Mouse (Mus musculus): ENCODE measurements at regions not wholly inside any gene's neighbourhood (a gene's known extent, or its start where the extent isn't known, plus 50 kb on each side); places are given as distances from the start of the nearest gene placed in this dataset.

DNA sequence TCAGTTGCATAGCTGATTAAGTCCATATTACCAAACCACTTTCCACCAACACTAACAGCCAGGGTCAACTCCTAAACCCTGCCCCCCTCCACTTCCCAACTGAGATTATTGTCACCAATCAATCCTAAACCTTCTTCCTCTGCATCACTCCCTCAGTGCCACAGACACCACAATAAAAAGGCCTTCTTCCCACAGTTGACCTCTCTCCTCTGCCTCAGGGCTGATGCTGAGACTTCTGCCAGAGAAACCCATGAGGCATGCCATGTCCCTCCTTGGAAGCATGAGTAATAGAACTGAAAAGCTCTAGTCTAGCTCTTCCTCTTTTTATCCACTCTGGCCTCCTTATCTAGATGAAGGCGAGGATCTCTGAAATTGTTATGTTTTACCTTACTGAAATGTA is 300.0 kb upstream of the Clec14a start:
- no peaks in the 10 kb centered on the region for H3K27me3 ChIP-seq (replicated peaks)
- H3K9ac ChIP-seq = no peak overlapping the region
- no peak overlapping the region for H3K4me2 ChIP-seq
- 66% methylated on average over 1 of the region's 1 CpGs for WGBS
- H3K4me3 ChIP-seq = no peak overlapping the region
- no peaks in the 10 kb centered on the region for H3K36me3 ChIP-seq
- H3K4me1 ChIP-seq (replicated peaks) = no peaks in the 10 kb centered on the region
- H3K9me3 ChIP-seq (replicated peaks) = no peaks in the 10 kb centered on the region
- no peak for ATAC-seq (ENCODE audit: insufficient number of reproducible peaks, low FRiP score)
- no peak overlapping the region for H3K27ac ChIP-seq (ENCODE audit: poor library complexity, severe bottlenecking)

DNA sequence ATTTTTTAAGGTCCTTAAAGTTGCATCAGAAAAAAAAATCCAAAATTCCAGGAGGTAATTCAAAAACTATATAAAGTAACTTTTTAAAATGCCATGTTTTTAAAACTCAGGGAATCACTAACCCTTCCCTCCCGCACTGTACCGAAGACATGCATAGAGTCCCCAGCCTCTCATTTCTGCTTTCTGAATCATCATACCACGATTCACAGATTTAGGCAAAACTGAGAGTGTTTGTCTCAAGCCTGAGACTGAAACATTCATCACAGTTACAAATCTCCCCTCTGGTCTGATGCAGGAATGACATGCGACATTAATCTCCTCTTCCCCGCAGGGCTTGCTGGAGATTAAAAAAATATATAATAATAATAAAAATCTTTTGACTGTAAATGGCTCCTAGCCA is 291.8 kb upstream of the Clec14a start:
- Histone ChIP-seq H3K4me1 (replicated peaks) (no peaks in the 10 kb centered on the region), H3K9me3 (replicated peaks) (no peaks in the 10 kb centered on the region), H3K27ac (ENCODE audit: poor library complexity, severe bottlenecking) (no peak overlapping the region), H3K9ac (no peak overlapping the region), H3K36me3 (no peaks in the 10 kb centered on the region), H3K4me2 (no peak overlapping the region), H3K27me3 (replicated peaks) (no peaks in the 10 kb centered on the region), H3K4me3 (no peak overlapping the region)
- WGBS = 77% methylated on average over 5 of the region's 5 CpGs
- ATAC-seq (ENCODE audit: insufficient number of reproducible peaks, low FRiP score) = no peak

DNA sequence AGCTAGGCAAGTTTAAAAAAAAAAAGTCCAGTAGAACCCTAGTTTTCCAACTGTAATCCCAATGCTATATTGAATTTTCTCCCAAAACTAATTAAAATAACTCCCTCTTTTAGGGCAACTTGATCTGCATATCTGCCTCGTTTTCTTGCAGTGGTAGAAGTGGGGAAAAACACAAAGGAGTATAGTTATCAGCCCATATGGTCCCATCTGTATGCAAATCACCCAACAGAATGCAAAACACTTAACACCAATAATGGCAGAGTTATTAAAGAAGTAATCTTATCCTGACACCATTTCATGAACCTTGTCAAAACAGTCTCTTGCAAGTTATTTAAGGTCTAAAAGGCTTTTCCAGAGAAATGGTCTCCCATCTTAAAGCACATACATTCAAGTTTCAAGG is 290.7 kb upstream of the Clec14a start:
- Histone ChIP-seq H3K36me3 (no peaks in the 10 kb centered on the region), H3K27me3 (replicated peaks) (no peaks in the 10 kb centered on the region), H3K9me3 (replicated peaks) (no peaks in the 10 kb centered on the region), H3K27ac (ENCODE audit: poor library complexity, severe bottlenecking) (no peak overlapping the region), H3K4me3 (no peak overlapping the region), H3K4me2 (no peak overlapping the region), H3K4me1 (replicated peaks) (no peaks in the 10 kb centered on the region), H3K9ac (no peak overlapping the region)
- 38% methylated on average over 1 of the region's 1 CpGs for WGBS
- no peak for ATAC-seq (ENCODE audit: insufficient number of reproducible peaks, low FRiP score)

DNA sequence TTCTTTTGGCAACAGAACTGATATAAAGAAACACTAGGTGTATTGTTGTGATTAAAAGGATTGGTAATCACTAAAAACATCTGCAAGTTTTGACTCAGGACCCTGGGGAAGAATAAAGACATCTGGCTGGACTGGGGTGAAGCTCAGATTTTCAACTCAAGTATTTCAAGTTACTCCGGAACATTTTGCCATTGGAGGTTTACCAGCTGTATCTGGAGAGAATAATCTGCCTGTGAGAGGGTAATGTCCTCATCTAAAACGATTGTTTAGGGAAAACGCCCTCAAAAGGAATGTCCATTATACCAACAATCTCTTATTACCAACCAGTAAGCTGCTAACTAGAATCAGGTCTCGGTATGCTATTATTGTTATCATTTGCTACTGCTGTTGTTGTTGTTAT is 288.2 kb upstream of the Clec14a start:
- no peak overlapping the region for H3K9ac ChIP-seq
- 65% methylated on average over 4 of the region's 4 CpGs for WGBS
- no peak for ATAC-seq (ENCODE audit: insufficient number of reproducible peaks, low FRiP score)

DNA sequence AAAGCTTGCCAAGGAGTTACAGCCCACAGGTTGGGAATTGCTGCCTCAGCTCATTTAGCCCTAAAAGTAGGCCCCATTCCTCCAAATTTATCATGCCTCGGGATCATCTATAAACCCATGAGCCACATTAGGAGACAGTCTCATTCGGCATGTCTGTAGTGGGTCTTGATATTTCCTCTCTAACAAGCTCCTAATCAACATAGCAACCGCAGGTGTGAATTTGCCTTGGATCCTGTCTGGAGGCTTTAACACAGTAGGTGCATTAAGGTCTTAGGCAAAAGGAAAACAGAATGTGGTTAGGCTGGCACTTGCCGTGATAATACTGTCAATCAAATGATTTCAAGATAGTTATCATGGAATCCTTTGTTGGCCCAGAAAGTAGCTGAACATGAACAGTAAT is 287.7 kb upstream of the Clec14a start:
- Histone ChIP-seq H3K4me3 (no peak overlapping the region), H3K4me2 (no peak overlapping the region), H3K27me3 (replicated peaks) (no peaks in the 10 kb centered on the region), H3K4me1 (replicated peaks) (no peaks in the 10 kb centered on the region), H3K9ac (no peak overlapping the region), H3K27ac (ENCODE audit: poor library complexity, severe bottlenecking) (no peak overlapping the region), H3K9me3 (replicated peaks) (no peaks in the 10 kb centered on the region), H3K36me3 (no peaks in the 10 kb centered on the region)
- WGBS = 62% methylated on average over 4 of the region's 4 CpGs
- no peak for ATAC-seq (ENCODE audit: insufficient number of reproducible peaks, low FRiP score)

More for the DNA sequence above, 288.2 kb upstream of the Clec14a start:
- no peaks in the 10 kb centered on the region for H3K4me1 ChIP-seq (replicated peaks)
- no peaks in the 10 kb centered on the region for H3K36me3 ChIP-seq
- no peak overlapping the region for H3K4me3 ChIP-seq
- H3K9me3 ChIP-seq (replicated peaks) = no peaks in the 10 kb centered on the region
- no peak overlapping the region for H3K27ac ChIP-seq (ENCODE audit: poor library complexity, severe bottlenecking)
- H3K27me3 ChIP-seq (replicated peaks) = no peaks in the 10 kb centered on the region
- H3K4me2 ChIP-seq = no peak overlapping the region

DNA sequence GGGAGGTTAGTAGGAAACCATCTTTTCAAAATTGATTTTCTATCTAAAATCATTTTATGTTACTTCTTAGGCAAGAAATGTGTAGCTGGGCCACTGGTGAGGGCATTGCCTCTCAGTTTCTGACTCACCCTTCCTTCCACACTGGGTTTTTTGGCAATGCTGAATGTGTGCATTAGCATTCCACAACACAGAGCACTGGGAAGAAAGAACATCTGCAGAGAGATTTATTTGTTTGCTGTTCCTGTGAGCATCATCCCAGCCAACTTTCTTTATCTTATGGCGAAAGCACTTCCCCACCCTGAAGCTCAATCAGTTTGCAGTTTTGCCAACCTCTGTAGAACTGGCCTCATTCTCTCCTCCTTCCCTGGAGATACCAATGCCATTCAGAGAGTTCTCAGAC is 287.0 kb upstream of the Clec14a start:
- H3K4me1 ChIP-seq (replicated peaks) = no peaks in the 10 kb centered on the region
- WGBS = 80% methylated on average over 1 of the region's 1 CpGs
- no peak overlapping the region for H3K27ac ChIP-seq (ENCODE audit: poor library complexity, severe bottlenecking)
- H3K9me3 ChIP-seq (replicated peaks) = no peaks in the 10 kb centered on the region
- ATAC-seq (ENCODE audit: insufficient number of reproducible peaks, low FRiP score) = no peak
- no peak overlapping the region for H3K4me3 ChIP-seq
- no peaks in the 10 kb centered on the region for H3K36me3 ChIP-seq
- H3K27me3 ChIP-seq (replicated peaks) = no peaks in the 10 kb centered on the region
- H3K9ac ChIP-seq = no peak overlapping the region
- no peak overlapping the region for H3K4me2 ChIP-seq

DNA sequence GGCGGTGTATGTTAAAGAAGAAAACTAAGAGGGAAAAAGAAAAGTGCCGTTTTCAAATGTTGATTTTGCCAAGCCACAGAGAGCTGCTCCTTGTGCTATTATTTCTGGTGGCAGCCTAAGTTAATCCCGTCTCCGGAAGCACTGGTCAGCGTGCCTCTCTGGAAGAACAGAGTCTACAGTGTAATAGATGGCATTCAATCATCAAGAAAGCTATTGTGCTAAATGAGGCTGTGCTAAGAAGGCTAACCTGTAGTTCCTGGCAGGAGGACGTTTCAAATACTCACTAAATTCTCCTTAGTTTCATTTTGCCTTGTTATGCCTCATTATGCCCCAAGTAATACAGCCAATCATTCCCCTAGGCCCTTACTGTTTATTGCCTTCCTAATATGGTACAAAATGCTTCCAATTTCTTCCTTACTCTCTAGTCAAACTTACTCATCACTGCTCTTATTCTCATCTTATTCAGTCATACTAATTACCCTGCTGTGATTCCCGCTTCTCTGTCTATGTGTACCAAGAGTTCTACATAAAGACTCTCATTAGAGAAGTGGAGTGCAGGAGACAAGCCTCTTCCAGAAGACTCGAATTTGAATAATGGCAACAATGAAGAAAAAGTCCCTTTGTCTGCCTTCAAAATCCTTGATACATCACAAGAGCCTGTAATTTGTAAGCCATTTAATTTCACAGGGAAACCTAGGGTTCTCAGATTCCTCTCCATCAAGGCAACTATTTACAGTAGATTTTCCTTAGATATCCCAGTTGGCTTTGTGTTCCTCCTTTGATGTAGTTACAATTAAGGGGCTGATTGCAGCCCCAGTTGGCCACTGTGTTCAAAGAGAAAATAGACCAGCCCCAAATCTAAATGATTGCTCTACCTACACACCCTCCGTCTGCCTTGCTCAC is 282.0 kb upstream of the Clec14a start:
- Histone ChIP-seq H3K36me3 (no peaks in the 10 kb centered on the region), H3K27ac (ENCODE audit: poor library complexity, severe bottlenecking) (no peak overlapping the region), H3K27me3 (replicated peaks) (no peaks in the 10 kb centered on the region), H3K9me3 (replicated peaks) (no peaks in the 10 kb centered on the region), H3K4me1 (replicated peaks) (no peaks in the 10 kb centered on the region), H3K4me3 (no peak overlapping the region), H3K4me2 (no peak overlapping the region), H3K9ac (no peak overlapping the region)
- 47% methylated on average over 9 of the region's 9 CpGs for WGBS
- no peak for ATAC-seq (ENCODE audit: insufficient number of reproducible peaks, low FRiP score)

DNA sequence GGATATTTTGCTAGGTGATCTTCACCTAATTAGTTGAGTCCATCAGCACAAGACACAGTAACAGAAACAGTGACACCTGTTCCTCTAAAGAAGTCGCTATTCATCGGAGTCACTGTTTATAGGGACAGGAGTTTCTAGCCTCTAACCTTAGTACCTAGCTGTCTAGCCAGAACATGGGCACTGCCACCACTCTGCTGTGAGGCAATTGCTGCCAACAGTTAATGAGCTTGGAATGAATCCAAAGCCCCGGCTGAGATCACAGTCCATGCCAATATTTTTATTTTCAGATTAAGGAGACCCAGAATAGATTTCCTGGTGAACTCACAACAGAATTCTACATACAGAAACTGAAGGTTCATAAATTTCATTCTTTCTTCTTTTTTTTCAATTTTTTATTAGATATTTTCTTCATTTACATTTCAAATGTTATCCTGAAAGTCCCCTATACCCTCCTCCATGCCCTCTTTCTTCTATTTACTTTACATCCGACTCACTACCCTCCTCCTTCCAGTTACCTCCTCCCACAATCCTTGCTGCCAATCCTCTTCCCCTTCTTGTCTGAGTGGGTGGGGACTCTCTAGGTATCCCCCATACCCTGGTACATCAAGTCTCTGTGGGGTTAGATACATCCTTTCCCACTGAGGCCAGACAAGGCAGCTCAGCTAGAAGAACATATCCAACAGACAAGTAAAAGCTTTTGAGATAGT is 276.9 kb upstream of the Clec14a start:
- no peak for ATAC-seq (ENCODE audit: insufficient number of reproducible peaks, low FRiP score)
- Histone ChIP-seq H3K9me3 (replicated peaks) (no peaks in the 10 kb centered on the region), H3K4me1 (replicated peaks) (no peaks in the 10 kb centered on the region), H3K36me3 (no peaks in the 10 kb centered on the region), H3K4me3 (no peak overlapping the region), H3K27ac (ENCODE audit: poor library complexity, severe bottlenecking) (no peak overlapping the region), H3K4me2 (no peak overlapping the region), H3K27me3 (replicated peaks) (no peaks in the 10 kb centered on the region), H3K9ac (no peak overlapping the region)
- WGBS = 74% methylated on average over 4 of the region's 4 CpGs

DNA sequence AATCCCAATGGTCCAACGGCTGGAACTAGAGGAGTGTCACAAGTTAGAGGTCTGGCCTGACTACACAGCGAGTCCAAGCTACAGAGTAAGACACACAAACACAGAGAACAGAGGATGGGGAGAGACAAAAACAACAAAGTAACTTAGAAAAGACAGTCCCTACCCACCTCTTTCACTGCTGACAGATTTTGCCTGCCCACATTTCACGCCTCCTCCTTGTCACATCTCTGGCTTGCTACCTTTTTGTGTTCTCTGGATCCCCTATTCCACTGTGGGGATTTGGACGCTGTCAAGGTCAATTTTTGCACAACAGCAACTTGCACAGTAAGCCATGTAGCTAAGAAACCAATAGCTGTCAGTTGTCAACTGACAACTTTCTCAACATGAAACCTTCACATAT is 275.8 kb upstream of the Clec14a start:
- no peaks in the 10 kb centered on the region for H3K4me1 ChIP-seq (replicated peaks)
- H3K4me3 ChIP-seq = no peak overlapping the region
- H3K4me2 ChIP-seq = no peak overlapping the region
- H3K27me3 ChIP-seq (replicated peaks) = no peaks in the 10 kb centered on the region
- WGBS = 70% methylated on average over 4 of the region's 4 CpGs
- H3K36me3 ChIP-seq = no peaks in the 10 kb centered on the region
- no peak for ATAC-seq (ENCODE audit: insufficient number of reproducible peaks, low FRiP score)
- no peaks in the 10 kb centered on the region for H3K9me3 ChIP-seq (replicated peaks)
- no peak overlapping the region for H3K9ac ChIP-seq
- H3K27ac ChIP-seq (ENCODE audit: poor library complexity, severe bottlenecking) = no peak overlapping the region

DNA sequence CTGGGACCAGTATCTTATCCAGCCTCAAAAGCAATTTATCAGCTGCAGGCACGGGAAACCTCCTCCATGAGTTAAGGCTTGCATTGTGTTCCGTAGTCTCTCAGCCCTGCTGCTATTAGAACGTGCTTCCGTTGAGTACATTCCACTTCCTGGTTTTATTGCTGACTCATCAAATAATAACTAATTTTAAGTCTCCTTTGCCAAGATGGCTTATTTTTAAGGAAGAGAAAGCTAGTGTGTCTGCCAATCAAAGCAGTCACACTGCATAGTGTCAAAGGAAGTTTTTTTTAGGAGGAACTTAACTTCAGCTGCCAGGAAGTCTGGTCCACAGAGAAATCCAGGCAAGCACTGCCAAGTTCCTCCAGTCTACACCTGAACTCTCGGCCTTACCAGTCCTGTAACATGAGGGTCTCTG is 269.2 kb upstream of the Clec14a start:
- WGBS = 8% methylated on average over 5 of the region's 5 CpGs
- Histone ChIP-seq H3K4me2 (peak overlapping the region; percentile 50), H3K4me3 (0 out of 2 replicates have a peak overlapping the region, but pooled peaks have one; percentile 18), H3K4me1 (replicated peaks) (peaks cover 4% of the 10 kb centered on the region), H3K9me3 (replicated peaks) (no peaks in the 10 kb centered on the region), H3K27ac (ENCODE audit: poor library complexity, severe bottlenecking) (peak overlapping the region; percentile 36; the same call in 1 of the 2 replicates), H3K27me3 (replicated peaks) (no peaks in the 10 kb centered on the region), H3K36me3 (no peaks in the 10 kb centered on the region), H3K9ac (no peak overlapping the region)
- ATAC-seq (ENCODE audit: insufficient number of reproducible peaks, low FRiP score) = peak; percentile 88

DNA sequence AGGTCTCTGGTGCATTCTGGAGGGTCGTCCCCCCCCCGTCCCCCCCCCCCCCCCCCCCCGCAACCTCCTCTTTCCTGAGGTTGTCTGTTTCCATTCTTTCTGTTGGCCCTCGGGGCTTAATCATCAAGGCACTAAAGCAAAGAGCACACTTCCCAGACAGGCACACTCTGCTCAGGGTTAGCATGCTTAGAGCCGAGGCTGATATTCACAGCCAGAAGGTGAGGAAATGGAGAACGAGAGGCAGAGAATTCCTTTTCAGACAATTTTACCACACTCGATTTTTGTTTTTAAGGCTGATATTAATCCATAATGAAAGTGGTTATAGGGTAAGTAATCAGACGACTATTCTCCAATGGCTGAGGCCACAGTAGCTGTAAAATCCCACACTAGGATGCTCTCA is 268.7 kb upstream of the Clec14a start:
- Histone ChIP-seq H3K4me1 (replicated peaks) (peaks cover 4% of the 10 kb centered on the region), H3K9ac (no peak overlapping the region), H3K9me3 (replicated peaks) (no peaks in the 10 kb centered on the region), H3K27ac (ENCODE audit: poor library complexity, severe bottlenecking) (peak overlapping the region; percentile 36), H3K27me3 (replicated peaks) (no peaks in the 10 kb centered on the region), H3K4me3 (0 out of 2 replicates have a peak overlapping the region, but pooled peaks have one; percentile 18), H3K4me2 (peak overlapping the region; percentile 50), H3K36me3 (no peaks in the 10 kb centered on the region)
- 14% methylated on average over 6 of the region's 8 CpGs for WGBS
- peak; percentile 58; the same call in 1 of the 2 replicates for ATAC-seq (ENCODE audit: insufficient number of reproducible peaks, low FRiP score)

Measured in heart, embryonic 12.5 days (tissue).